Mouse (Mus musculus) lung, postnatal 0 days (tissue): ENCODE measurements around the gene Vmn1r137. TPM values are rescaled to one million over a fixed set of nuclear protein-coding genes. Genes with fewer than 3 reads are reported as not detected.
"Not testable (repeated sequence)": the region's sequence is repeated elsewhere in the genome, so short reads cannot be mapped to it uniquely, and the experiment has no call there.

Experiments used
- ATAC-seq: fragments of 200-750 bp; cut with Nextera tagmentation; 2 replicates; pipeline ENCODE4 v1.8.0; 2017; ENCODE audit warnings: moderate library complexity
- DNase-seq: peaks from one replicate; pipeline ENCODE4 v3.0.0-alpha.2; 2016; ENCODE audit warnings: low spot score
- H3K27ac ChIP-seq: fragments of 300-500 bp; sonication (generic); 2 replicates; pipeline ENCODE4 v1.5.1; 2014; ENCODE audit warnings: antibody characterized with exemption, mild to moderate bottlenecking, low read length, mixed read lengths
- H3K27me3 ChIP-seq: fragments of 300-500 bp; sonication (generic); replicated peaks from 2 replicates; pipeline ENCODE4 v1.6.1; 2014; ENCODE audit warnings: low read length, mixed read lengths; ENCODE audit not compliant: insufficient read depth
- H3K36me3 ChIP-seq: fragments of 300-500 bp; sonication (generic); 2 replicates; pipeline ENCODE4 v1.6.1; 2014; ENCODE audit warnings: low read length, mixed read lengths; ENCODE audit not compliant: insufficient read depth
- H3K4me1 ChIP-seq: fragments of 300-500 bp; sonication (generic); 2 replicates; pipeline ENCODE4 v1.6.1; 2014; ENCODE audit warnings: antibody characterized with exemption, low read depth, low read length, mixed read lengths; ENCODE audit not compliant: insufficient read depth
- H3K4me2 ChIP-seq: fragments of 300-500 bp; sonication (generic); replicated peaks from 2 replicates; pipeline ENCODE4 v1.6.1; 2014; ENCODE audit warnings: low read depth, mild to moderate bottlenecking, low read length, moderate library complexity, mixed read lengths
- H3K4me3 ChIP-seq: fragments of 300-500 bp; sonication (generic); 2 replicates; pipeline ENCODE4 v1.5.1; 2014; ENCODE audit warnings: low read depth, low read length
- H3K9ac ChIP-seq: fragments of 300-500 bp; sonication (generic); replicated peaks from 2 replicates; pipeline ENCODE4 v1.6.1; 2014; ENCODE audit warnings: low read depth, mild to moderate bottlenecking
- H3K9me3 ChIP-seq: fragments of 300-500 bp; sonication (generic); 2 replicates; pipeline ENCODE4 v1.6.1; 2016; ENCODE audit warnings: low read length, mixed read lengths
- WGBS: fragments of 180-500 bp; shearing (Covaris S2); extraction: QIAGEN DNeasy Blood & Tissue Kit; methylation state at CpG from one replicate; pipeline ENCODE4 v1.1.7; 2014; 5-methylcytosine and 5-hydroxymethylcytosine counted together
- polyA plus RNA-seq: library from polyadenylated mRNA; unstranded; fragments of >200 nt; fragmentation: Nextera tagmentation; extraction: Ambion mirVana; gene quantifications from 2 replicates; pipeline ENCODE4 v1.2.1, GENCODE M21; 2015

Vmn1r137 gene
- not detected in 2 replicates for polyA plus RNA-seq

GRCm38 (mm10) chr7:21994287-21994686 is at the start of gene Vmn1r137:
Gene Vmn1r137, plus strand, starts transcription at chr7:21994587.
- not testable (repeated sequence) for DNase-seq, H3K4me2 ChIP-seq, H3K9ac ChIP-seq, ATAC-seq, H3K36me3 ChIP-seq, H3K4me1 ChIP-seq, H3K4me3 ChIP-seq, H3K27me3 ChIP-seq, H3K9me3 ChIP-seq, H3K27ac ChIP-seq
- no CpG with 5 or more reads among the region's 3 CpGs for WGBS

GRCm38 (mm10) chr7:22028797-22029196 is 34.4 kb downstream of the Vmn1r137 start, which contains the start of gene Vmn1r138:
Gene Vmn1r138, minus strand, starts transcription at chr7:22028897.
- not testable (repeated sequence) for ATAC-seq, H3K9ac ChIP-seq, DNase-seq, H3K4me3 ChIP-seq, H3K4me1 ChIP-seq, H3K36me3 ChIP-seq, H3K27ac ChIP-seq, H3K9me3 ChIP-seq, H3K4me2 ChIP-seq, H3K27me3 ChIP-seq
- no CpG with 5 or more reads among the region's 2 CpGs for WGBS

Other genes starting within 250 kb of the Vmn1r137 start
- gene Gm4175, start 233.1 kb upstream of the Vmn1r137 start, polyA plus RNA-seq = not detected in 2 replicates
- gene Gm4177, start 197.9 kb upstream of the Vmn1r137 start, polyA plus RNA-seq = not detected in 2 replicates
- gene Vmn1r135, start 162.2 kb upstream of the Vmn1r137 start, polyA plus RNA-seq = not detected in 2 replicates
- gene Gm5725, start 150.3 kb upstream of the Vmn1r137 start, polyA plus RNA-seq = not detected in 2 replicates
- gene Gm5891, start 73.3 kb upstream of the Vmn1r137 start, polyA plus RNA-seq = not detected in 2 replicates
- gene Vmn1r138, start 34.3 kb downstream of the Vmn1r137 start, polyA plus RNA-seq = not detected in 2 replicates
- gene Gm6176, start 61.7 kb downstream of the Vmn1r137 start, polyA plus RNA-seq = not detected in 2 replicates
- not detected in 2 replicates for gene Vmn1r139, start 74.5 kb downstream of the Vmn1r137 start, polyA plus RNA-seq
- not detected in 2 replicates for gene Gm16451, start 123.7 kb downstream of the Vmn1r137 start, polyA plus RNA-seq
- not detected in 2 replicates for gene Gm10666, start 140.2 kb downstream of the Vmn1r137 start, polyA plus RNA-seq
- not detected in 2 replicates for gene Vmn1r142, start 169.4 kb downstream of the Vmn1r137 start, polyA plus RNA-seq
- gene Vmn1r143, start 194.8 kb downstream of the Vmn1r137 start, polyA plus RNA-seq = not detected in 2 replicates
- gene Gm8653, start 206.7 kb downstream of the Vmn1r137 start, polyA plus RNA-seq = not detected in 2 replicates
- gene Gm8453, start 234.9 kb downstream of the Vmn1r137 start, polyA plus RNA-seq = not detected in 2 replicates